Mouse (Mus musculus) embryonic facial prominence, embryonic 13.5 days (tissue): Measurements from ENCODE around the gene 1700061G19Rik. TPM values are rescaled to one million over a fixed set of nuclear protein-coding genes. Genes with fewer than 3 reads are reported as not detected.

ENCODE experiments used
- ATAC-seq: fragments of 200-750 bp; cut with Nextera tagmentation; 2 replicates; pipeline ENCODE4 v1.8.0; 2017; ENCODE audit warnings: low read depth; ENCODE audit not compliant: insufficient number of reproducible peaks, insufficient read depth, low FRiP score, low TSS enrichment
- H3K27ac ChIP-seq: fragments of 300-500 bp; sonication (generic); 2 replicates; pipeline ENCODE4 v1.5.1; 2015; ENCODE audit warnings: moderate library complexity, mild to moderate bottlenecking, inconsistent platforms
- H3K27me3 ChIP-seq: fragments of 300-500 bp; sonication (generic); 2 replicates; pipeline ENCODE4 v1.6.1; 2015; ENCODE audit warnings: mild to moderate bottlenecking, inconsistent platforms
- H3K36me3 ChIP-seq: fragments of 300-500 bp; sonication (generic); 2 replicates; pipeline ENCODE4 v1.6.1; 2015; ENCODE audit warnings: mild to moderate bottlenecking, inconsistent platforms
- H3K4me1 ChIP-seq: fragments of 300-500 bp; sonication (generic); 2 replicates; pipeline ENCODE4 v1.6.1; 2015; ENCODE audit warnings: inconsistent platforms
- H3K4me2 ChIP-seq: fragments of 300-500 bp; sonication (generic); 2 replicates; pipeline ENCODE4 v1.6.1; 2015; ENCODE audit warnings: moderate library complexity, mild to moderate bottlenecking, inconsistent platforms
- H3K4me3 ChIP-seq: fragments of 300-500 bp; sonication (generic); 2 replicates; pipeline ENCODE4 v1.5.1; 2015; ENCODE audit warnings: mild to moderate bottlenecking, inconsistent platforms
- H3K9ac ChIP-seq: fragments of 300-500 bp; sonication (generic); 2 replicates; pipeline ENCODE4 v1.6.1; 2015; ENCODE audit warnings: mild to moderate bottlenecking, inconsistent platforms
- H3K9me3 ChIP-seq: fragments of 300-500 bp; sonication (generic); 2 replicates; pipeline ENCODE4 v1.6.1; 2016; ENCODE audit warnings: inconsistent platforms
- WGBS: fragments of 180-500 bp; shearing (Covaris S2); methylation state at CpG from one replicate; pipeline ENCODE4 v1.1.7; 2015; ENCODE audit warnings: mixed read lengths; 5-methylcytosine and 5-hydroxymethylcytosine counted together
- polyA plus RNA-seq: library from polyadenylated mRNA; unstranded; fragments of >200 nt; fragmentation: Nextera tagmentation; extraction: Ambion mirVana; gene quantifications from 2 replicates; pipeline ENCODE4 v1.2.1, GENCODE M21; 2015

Gene 1700061G19Rik
- polyA plus RNA-seq, 1 experiment from 2014 or later: 0.42 TPM

- Histone ChIP-seq H3K4me3 (no peak overlapping the region), H3K27me3 (no peaks in the 10 kb centered on the region), H3K27ac (no peak overlapping the region), H3K9ac (no peak overlapping the region), H3K36me3 (peaks cover 37% of the 10 kb centered on the region), H3K9me3 (no peaks in the 10 kb centered on the region), H3K4me2 (no peak overlapping the region), H3K4me1 (peaks cover 30% of the 10 kb centered on the region)
- ATAC-seq: no peak
- WGBS: 89% methylated on average over 1 of the region's 1 CpGs
Measured at GRCm38 (mm10) chr17:56929530-56929929, 54.3 kb downstream of the 1700061G19Rik start.

DNA sequence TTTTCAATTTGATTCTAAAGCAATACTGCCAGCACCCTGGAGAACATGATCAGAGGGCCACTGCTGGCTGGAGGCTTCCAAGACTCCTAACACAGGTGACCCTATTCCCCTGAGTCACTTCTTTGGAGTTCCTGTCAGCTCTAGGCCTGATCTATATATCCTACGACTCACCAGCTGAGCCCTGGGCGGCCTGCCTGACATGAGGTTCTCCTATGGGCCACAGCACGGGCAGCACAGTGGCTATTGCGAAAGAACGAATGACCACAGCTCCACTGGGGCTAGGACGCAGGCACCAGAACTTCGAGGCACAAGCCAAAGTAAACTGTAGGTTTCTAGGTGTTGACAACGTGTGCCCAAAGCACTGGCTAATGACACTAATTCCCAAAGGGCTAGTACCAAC is 54.7 kb downstream of the 1700061G19Rik start:
- ATAC-seq: no peak
- Histone ChIP-seq H3K36me3 (peaks cover 32% of the 10 kb centered on the region), H3K27ac (no peak overlapping the region), H3K4me3 (no peak overlapping the region), H3K4me1 (peaks cover 32% of the 10 kb centered on the region), H3K9me3 (no peaks in the 10 kb centered on the region), H3K4me2 (no peak overlapping the region), H3K27me3 (no peaks in the 10 kb centered on the region), H3K9ac (no peak overlapping the region)
- WGBS: 90% methylated on average over 8 of the region's 8 CpGs

- WGBS: 94% methylated on average over 2 of the region's 2 CpGs
- Histone ChIP-seq H3K36me3 (peaks cover 12% of the 10 kb centered on the region; the same call in 1 of the 2 replicates), H3K4me3 (0 out of 2 replicates have a peak overlapping the region, but pooled peaks have one; percentile 94), H3K27me3 (0 out of 2 replicates have a peak, but pooled peaks cover 3% of the 10 kb centered on the region), H3K4me2 (peak overlapping the region; percentile 93), H3K9me3 (no peaks in the 10 kb centered on the region), H3K4me1 (peaks cover 32% of the 10 kb centered on the region), H3K9ac (peak overlapping the region; percentile 97; the same call in 1 of the 2 replicates), H3K27ac (no peak overlapping the region)
- no peak for ATAC-seq
Measured at GRCm38 (mm10) chr17:56933395-56933794, 58.1 kb downstream of the 1700061G19Rik start.

GRCm38 (mm10) chr17:56934545-56935330 is 59.5 kb downstream of the 1700061G19Rik start:
- Histone ChIP-seq H3K4me1 (peaks cover 32% of the 10 kb centered on the region), H3K9me3 (no peaks in the 10 kb centered on the region), H3K36me3 (peaks cover 12% of the 10 kb centered on the region; the same call in 1 of the 2 replicates), H3K4me3 (peak overlapping the region; percentile 94), H3K27me3 (0 out of 2 replicates have a peak, but pooled peaks cover 3% of the 10 kb centered on the region), H3K9ac (peak overlapping the region; percentile 97), H3K4me2 (peak overlapping the region; percentile 93), H3K27ac (peak overlapping the region; percentile 82)
- ATAC-seq: peak; percentile 23
- WGBS: 1% methylated on average over 43 of the region's 45 CpGs

DNA sequence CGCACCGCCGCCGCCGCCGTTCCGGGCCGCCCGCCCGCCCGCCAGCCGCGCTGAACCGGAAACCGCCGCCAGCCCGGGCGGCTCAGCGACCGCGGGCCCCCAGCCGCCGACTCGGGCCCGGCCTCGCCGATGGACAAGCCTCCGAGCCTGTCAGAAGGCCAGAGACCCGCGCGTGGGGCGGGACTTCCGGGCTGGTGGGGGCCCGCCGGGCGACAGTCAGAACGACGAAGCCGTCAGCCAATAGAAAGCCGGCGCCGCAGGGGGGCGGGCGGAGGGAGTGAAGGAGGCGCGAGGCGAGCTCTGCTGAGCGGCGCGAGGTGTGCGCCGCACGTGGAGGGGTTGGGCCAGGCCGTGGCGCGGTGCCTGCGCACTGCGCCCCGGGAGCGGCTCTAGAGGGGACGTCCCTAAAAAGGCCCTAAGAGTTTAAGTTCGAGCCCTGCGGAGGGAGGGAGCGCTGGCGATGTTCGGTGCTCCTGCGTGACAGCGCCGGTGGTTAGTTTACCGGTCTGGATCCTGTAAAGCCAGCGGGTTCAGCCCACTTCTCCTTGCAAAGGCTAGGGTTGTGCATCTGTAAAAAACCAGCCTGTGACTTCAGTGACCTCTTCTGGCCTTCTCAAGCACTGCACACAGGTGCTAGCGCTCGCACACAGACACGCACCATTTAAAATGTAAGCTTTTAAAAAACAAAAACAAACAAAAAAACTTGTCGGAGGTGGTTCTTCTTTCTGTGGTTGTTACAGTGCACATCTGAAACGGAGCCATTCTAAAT is 60.3 kb downstream of the 1700061G19Rik start, which contains the start of gene Mllt1:
TSS of gene Mllt1 (minus strand) at position 53 of the 769 bp plus-strand sequence.
- peak; percentile 95 for ATAC-seq
- H3K9me3 ChIP-seq: no peaks in the 10 kb centered on the region
- H3K27me3 ChIP-seq: 0 out of 2 replicates have a peak, but pooled peaks cover 3% of the 10 kb centered on the region
- peak within 1 kb of the TSS; percentile 93 for H3K4me2 ChIP-seq
- H3K27ac ChIP-seq: peak within 1 kb of the TSS; percentile 82
- 3% methylated on average over 75 of the region's 76 CpGs for WGBS
- H3K9ac ChIP-seq: peak within 1 kb of the TSS; percentile 97
- peaks cover 32% of the 10 kb centered on the region for H3K4me1 ChIP-seq
- H3K4me3 ChIP-seq: peak within 1 kb of the TSS; percentile 94
- peaks cover 12% of the 10 kb centered on the region; the same call in 1 of the 2 replicates for H3K36me3 ChIP-seq

GRCm38 (mm10) chr17:56936731-56937130 is 61.5 kb downstream of the 1700061G19Rik start:
- Histone ChIP-seq H3K4me2 (no peak overlapping the region), H3K27ac (no peak overlapping the region), H3K9me3 (no peaks in the 10 kb centered on the region), H3K9ac (no peak overlapping the region), H3K36me3 (peaks cover 10% of the 10 kb centered on the region; the same call in 1 of the 2 replicates), H3K4me1 (peaks cover 28% of the 10 kb centered on the region), H3K27me3 (0 out of 2 replicates have a peak, but pooled peaks cover 3% of the 10 kb centered on the region), H3K4me3 (no peak overlapping the region)
- ATAC-seq: no peak
- 95% methylated on average over 7 of the region's 7 CpGs for WGBS

Other genes starting within 250 kb of the 1700061G19Rik start
- 50.9 and 53.7 TPM in 2 replicates for gene Lonp1, start 248.6 kb upstream of the 1700061G19Rik start, polyA plus RNA-seq
- gene Catsperd, start 247.3 kb upstream of the 1700061G19Rik start, polyA plus RNA-seq: 0.66 and 0.94 TPM in 2 replicates
- gene Ranbp3, start 202.2 kb upstream of the 1700061G19Rik start, polyA plus RNA-seq: 98.4 and 105 TPM in 2 replicates
- gene Ndufa11, start 157.7 kb upstream of the 1700061G19Rik start, polyA plus RNA-seq: 397 and 420 TPM in 2 replicates
- gene Vmac, start 157.5 kb upstream of the 1700061G19Rik start, polyA plus RNA-seq: 19.2 and 24.6 TPM in 2 replicates
- 17.7 and 18.4 TPM in 2 replicates for gene Nrtn, start 117.9 kb upstream of the 1700061G19Rik start, polyA plus RNA-seq
- gene Dus3l, start 110.7 kb upstream of the 1700061G19Rik start, polyA plus RNA-seq: 40.5 and 46.5 TPM in 2 replicates
- gene Prr22, start 105.2 kb upstream of the 1700061G19Rik start, polyA plus RNA-seq: 1.2 and 1.7 TPM in 2 replicates
- gene Rfx2, start 44.5 kb upstream of the 1700061G19Rik start, polyA plus RNA-seq: 4.5 and 5.2 TPM in 2 replicates
- gene Acsbg2, start 1.0 kb upstream of the 1700061G19Rik start, polyA plus RNA-seq: not detected in 2 replicates
- 65.4 and 71.0 TPM in 2 replicates for gene Mllt1, start 59.9 kb downstream of the 1700061G19Rik start, polyA plus RNA-seq
- 0.17 and 0.25 TPM in 2 replicates for gene Acer1, start 106.6 kb downstream of the 1700061G19Rik start, polyA plus RNA-seq
- 149 and 160 TPM in 2 replicates for gene Clpp, start 114.8 kb downstream of the 1700061G19Rik start, polyA plus RNA-seq
- 36.2 and 42.0 TPM in 2 replicates for gene Alkbh7, start 121.9 kb downstream of the 1700061G19Rik start, polyA plus RNA-seq
- gene Pspn, start 124.5 kb downstream of the 1700061G19Rik start, polyA plus RNA-seq: 0.87 TPM in 1 of 2 replicates, not detected in the other
- gene Gtf2f1, start 135.8 kb downstream of the 1700061G19Rik start, polyA plus RNA-seq: 65.5 and 71.3 TPM in 2 replicates
- 0.24 and 0.59 TPM in 2 replicates for gene Gm17949, start 136.0 kb downstream of the 1700061G19Rik start, polyA plus RNA-seq
- gene Khsrp, start 156.0 kb downstream of the 1700061G19Rik start, polyA plus RNA-seq: 45.7 and 49.8 TPM in 2 replicates
- not detected in 2 replicates for gene Slc25a41, start 166.2 kb downstream of the 1700061G19Rik start, polyA plus RNA-seq
- 7.3 and 7.9 TPM in 2 replicates for gene Crb3, start 183.6 kb downstream of the 1700061G19Rik start, polyA plus RNA-seq
- 9.1 TPM in 2 replicates for gene Slc25a23, start 184.4 kb downstream of the 1700061G19Rik start, polyA plus RNA-seq
- 1.6 and 2.4 TPM in 2 replicates for gene Dennd1c, start 203.0 kb downstream of the 1700061G19Rik start, polyA plus RNA-seq
- gene Tubb4a, start 212.3 kb downstream of the 1700061G19Rik start, polyA plus RNA-seq: 9.4 and 10.3 TPM in 2 replicates
- 7.9 and 8.2 TPM in 2 replicates for gene Tnfsf9, start 229.8 kb downstream of the 1700061G19Rik start, polyA plus RNA-seq